Comparison of ENCODE assay signal across 16 mouse cellular contexts in the genomic region with DNA sequence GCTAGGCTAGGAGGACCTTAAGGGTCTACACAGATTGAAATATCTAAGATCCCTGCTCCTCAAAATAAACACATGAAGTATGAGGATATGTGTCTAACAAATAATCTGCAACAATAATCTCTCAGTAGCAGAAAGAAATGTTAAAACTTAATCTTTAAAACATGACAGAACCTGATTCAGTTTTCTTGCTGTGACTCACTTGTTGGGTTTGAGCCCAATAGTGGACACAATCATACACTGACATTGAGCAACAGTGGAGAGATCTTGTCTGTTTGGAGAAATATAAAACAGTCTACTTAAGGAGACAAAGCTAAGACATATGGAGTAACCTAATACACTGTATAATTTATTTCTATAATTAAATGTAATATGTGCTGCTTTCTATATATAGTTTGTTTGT.
"Had no signal": no experiment of that assay in that cellular context is flagged by ENCODE, and none has a peak within 500 bp of the region (broad histone marks: within the 10 kb centered on the region; RNA-seq: fewer than 3 reads in every experiment).

No protein-coding gene starts in this region.

- H3K4me1 ChIP-seq: limb, embryonic 10.5 days; liver, embryonic 15.5 days; megakaryocyte, embryonic 14.5 days; stomach, embryonic 15.5 days had no signal

- H3K4me3 ChIP-seq: kidney, embryonic 15.5 days; left cerebral cortex, adult 2 months; limb, embryonic 10.5 days; liver, embryonic 15.5 days; megakaryocyte, embryonic 14.5 days; stomach, embryonic 15.5 days had no signal

- H3K9ac ChIP-seq: kidney, embryonic 15.5 days; liver, embryonic 15.5 days; stomach, embryonic 15.5 days had no signal

- H3K27ac ChIP-seq: kidney, embryonic 15.5 days; left cerebral cortex, adult 2 months; limb, embryonic 10.5 days; liver, embryonic 15.5 days; macrophage; stomach, embryonic 15.5 days had no signal

- H3K9me3 ChIP-seq: kidney, embryonic 15.5 days; limb, embryonic 10.5 days; liver, embryonic 15.5 days; megakaryocyte, embryonic 14.5 days; stomach, embryonic 15.5 days had no signal

- DNase-seq: kidney, postnatal 25 days; lung, adult 2 months; lung, postnatal 14 days; right cerebral cortex, postnatal 14 days; thymus, adult 2 months; thymus, postnatal 25 days had no signal

- H3K4me2 ChIP-seq: kidney, embryonic 15.5 days; liver, embryonic 11.5 days; liver, embryonic 15.5 days; midbrain, embryonic 11.5 days; stomach, embryonic 15.5 days had no signal

- H3K27me3 ChIP-seq: kidney, embryonic 15.5 days; liver, embryonic 15.5 days; megakaryocyte, embryonic 14.5 days; stomach, embryonic 15.5 days had no signal

- ATAC-seq: midbrain, embryonic 16.5 days had no signal

- H3K36me3 ChIP-seq: kidney, embryonic 15.5 days; limb, embryonic 10.5 days; liver, embryonic 15.5 days; stomach, embryonic 15.5 days had no signal
